Mouse (Mus musculus): ENCODE data around the gene Aff1. TPM values are rescaled to one million over a fixed set of nuclear protein-coding genes. Genes with fewer than 3 reads are reported as not detected.
A peak's percentile ranks its signal among the peaks of the same experiment; 100 is the strongest.

Gene Aff1
- polyA plus RNA-seq, 1 experiment: 2.9 TPM

DNA sequence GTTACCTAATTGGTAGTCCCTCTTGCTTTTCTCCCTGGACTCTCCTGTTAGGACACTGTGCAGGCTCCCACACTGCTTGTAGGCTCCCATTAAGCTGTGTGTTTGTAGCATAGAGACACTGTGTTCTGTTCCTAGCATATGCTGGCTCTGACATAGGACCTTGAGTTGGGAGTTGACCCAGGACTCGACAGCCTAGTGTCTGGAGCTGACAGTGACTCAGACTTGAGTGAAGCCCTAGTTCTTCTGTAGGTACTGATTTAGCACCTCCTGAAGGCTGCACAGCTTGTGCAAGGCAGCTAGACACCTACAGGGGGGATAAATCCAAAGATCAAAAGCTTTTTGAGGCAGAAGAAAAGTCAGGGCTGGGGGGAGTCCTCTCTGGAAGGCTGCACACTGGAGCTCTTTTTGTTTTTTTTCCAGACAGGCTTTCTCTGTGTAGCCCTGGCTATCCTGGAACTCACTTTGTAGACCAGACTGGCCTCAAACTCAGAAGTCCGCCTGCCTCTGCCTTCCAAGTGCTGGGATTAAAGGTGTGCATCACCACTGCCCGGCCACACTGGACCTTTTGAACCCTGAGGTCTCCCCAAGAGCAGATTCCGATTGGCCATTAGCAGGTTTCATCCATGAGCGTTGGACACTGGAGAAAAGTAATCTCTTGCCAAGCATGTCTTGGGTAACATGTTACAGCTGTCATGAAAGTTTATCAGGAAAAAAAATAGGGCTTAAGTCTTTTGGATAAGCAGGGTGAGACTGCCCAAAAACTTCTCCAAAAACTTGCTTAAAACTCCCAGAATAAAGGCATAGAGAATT is 48.1 kb downstream of the Aff1 start:
- TF ChIP-seq CTCF (IDR thresholded peaks at IDR 0.05; ENCODE audit: borderline replicate concordance, extremely low read depth, insufficient read depth, insufficient read length): no peak
- TF ChIP-seq POLR2A (IDR thresholded peaks at IDR 0.05; ENCODE audit: borderline replicate concordance, extremely low read depth, insufficient read depth, insufficient read length, poor library complexity, severe bottlenecking): no peak
- no peak for DNase-seq (ENCODE audit: low read depth)

DNA sequence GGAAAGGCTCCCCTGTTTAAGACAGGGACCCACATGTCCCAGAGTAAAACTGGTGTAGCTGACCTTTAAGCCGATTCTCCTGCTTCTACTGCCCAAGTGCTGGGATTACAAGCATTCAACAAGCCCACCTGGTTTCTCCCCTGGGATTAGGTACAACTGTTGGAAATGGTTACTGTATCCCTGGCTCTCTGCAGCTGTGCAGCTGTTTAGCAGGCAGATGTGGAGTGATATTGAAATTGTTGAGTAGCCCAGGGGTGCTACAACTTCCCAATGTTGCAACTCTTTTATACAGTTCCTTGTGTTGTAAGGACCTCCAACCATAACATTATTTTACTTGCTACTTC is 48.7 kb downstream of the Aff1 start:
- TF ChIP-seq POLR2A (IDR thresholded peaks at IDR 0.05; ENCODE audit: borderline replicate concordance, extremely low read depth, insufficient read depth, insufficient read length, poor library complexity, severe bottlenecking) (no peak), CTCF (IDR thresholded peaks at IDR 0.05; ENCODE audit: borderline replicate concordance, extremely low read depth, insufficient read depth, insufficient read length) (no peak)
- DNase-seq (ENCODE audit: low read depth): no peak

DNA sequence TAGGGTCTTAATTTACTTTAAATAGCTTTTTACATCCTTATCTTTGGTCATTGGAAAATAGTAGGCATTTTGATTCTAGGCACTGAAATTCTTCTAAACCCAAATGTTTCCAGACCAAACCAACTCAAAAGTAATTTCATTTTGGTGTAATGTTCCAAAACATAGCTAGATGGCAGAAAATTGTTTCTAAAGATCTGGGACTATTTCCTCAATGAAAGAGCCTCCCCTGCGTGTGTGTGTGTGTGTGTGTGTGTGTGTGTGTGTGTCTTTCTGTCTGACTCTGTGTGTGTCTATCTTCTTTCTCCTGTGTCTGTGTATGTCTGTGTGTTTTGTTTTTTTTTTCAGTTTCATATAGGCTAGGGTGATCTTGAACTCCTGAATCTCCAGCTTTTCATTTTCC is 49.3 kb downstream of the Aff1 start:
- no peak for DNase-seq (ENCODE audit: low read depth)
- TF ChIP-seq CTCF (IDR thresholded peaks at IDR 0.05; ENCODE audit: borderline replicate concordance, extremely low read depth, insufficient read depth, insufficient read length) (no peak), POLR2A (IDR thresholded peaks at IDR 0.05; ENCODE audit: borderline replicate concordance, extremely low read depth, insufficient read depth, insufficient read length, poor library complexity, severe bottlenecking) (no peak)

GRCm38 (mm10) chr5:103741992-103742391 is 49.8 kb downstream of the Aff1 start:
- no peak for DNase-seq (ENCODE audit: low read depth)
- no peak for TF ChIP-seq CTCF (IDR thresholded peaks at IDR 0.05; ENCODE audit: borderline replicate concordance, extremely low read depth, insufficient read depth, insufficient read length)
- TF ChIP-seq POLR2A (IDR thresholded peaks at IDR 0.05; ENCODE audit: borderline replicate concordance, extremely low read depth, insufficient read depth, insufficient read length, poor library complexity, severe bottlenecking): no peak

GRCm38 (mm10) chr5:103744531-103744930 is 52.4 kb downstream of the Aff1 start:
- DNase-seq (ENCODE audit: low read depth): no peak
- TF ChIP-seq CTCF (IDR thresholded peaks at IDR 0.05; ENCODE audit: borderline replicate concordance, extremely low read depth, insufficient read depth, insufficient read length) (no peak), POLR2A (IDR thresholded peaks at IDR 0.05; ENCODE audit: borderline replicate concordance, extremely low read depth, insufficient read depth, insufficient read length, poor library complexity, severe bottlenecking) (no peak)

DNA sequence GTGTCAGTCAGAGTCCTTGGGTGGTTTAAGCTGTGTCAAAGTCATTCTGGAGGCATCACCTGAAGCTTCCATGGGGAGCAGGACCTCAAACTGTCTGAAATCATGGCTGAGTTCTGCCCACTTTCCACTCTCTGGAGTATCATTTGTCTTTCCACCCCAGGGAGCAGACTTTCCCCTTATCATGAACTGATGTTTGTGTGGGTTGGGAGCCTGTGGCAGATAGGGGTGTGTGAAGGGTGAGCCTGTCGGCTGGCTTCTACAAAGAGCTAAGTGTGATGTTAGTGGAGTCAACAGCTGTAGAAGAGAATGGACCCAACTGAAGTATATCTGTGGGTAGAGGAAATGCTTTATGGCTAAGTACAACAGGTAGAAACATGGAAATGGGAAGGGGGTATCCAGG is 53.5 kb downstream of the Aff1 start:
- DNase-seq (ENCODE audit: low read depth): no peak
- TF ChIP-seq CTCF (IDR thresholded peaks at IDR 0.05; ENCODE audit: borderline replicate concordance, extremely low read depth, insufficient read depth, insufficient read length) (no peak), POLR2A (IDR thresholded peaks at IDR 0.05; ENCODE audit: borderline replicate concordance, extremely low read depth, insufficient read depth, insufficient read length, poor library complexity, severe bottlenecking) (no peak)

GRCm38 (mm10) chr5:103746561-103747085 is 54.4 kb downstream of the Aff1 start:
- TF ChIP-seq CTCF (IDR thresholded peaks at IDR 0.05; ENCODE audit: borderline replicate concordance, extremely low read depth, insufficient read depth, insufficient read length): no peak
- no peak for TF ChIP-seq POLR2A (IDR thresholded peaks at IDR 0.05; ENCODE audit: borderline replicate concordance, extremely low read depth, insufficient read depth, insufficient read length, poor library complexity, severe bottlenecking)
- no peak for DNase-seq (ENCODE audit: low read depth)

DNA sequence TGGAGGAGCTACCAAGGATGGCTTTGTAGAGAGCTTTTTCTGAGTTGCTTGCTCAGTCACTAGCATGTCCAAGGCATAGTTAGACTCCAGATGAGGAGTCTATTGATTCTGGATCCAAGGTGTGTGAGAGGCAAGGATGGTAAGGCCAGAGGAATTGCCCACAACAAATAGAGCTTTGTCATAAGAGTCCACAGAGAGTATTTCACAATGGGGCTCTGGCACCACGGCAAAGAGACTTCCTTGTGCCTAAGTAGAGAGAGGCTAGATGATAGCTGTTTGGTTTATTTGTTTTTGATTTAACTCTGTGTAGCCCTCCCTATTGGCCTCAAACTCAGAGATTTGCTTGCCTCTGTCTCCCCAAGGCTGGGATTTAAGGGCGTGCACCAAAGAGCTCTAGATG is 54.9 kb downstream of the Aff1 start:
- no peak for DNase-seq (ENCODE audit: low read depth)
- TF ChIP-seq CTCF (IDR thresholded peaks at IDR 0.05; ENCODE audit: borderline replicate concordance, extremely low read depth, insufficient read depth, insufficient read length) (no peak), POLR2A (IDR thresholded peaks at IDR 0.05; ENCODE audit: borderline replicate concordance, extremely low read depth, insufficient read depth, insufficient read length, poor library complexity, severe bottlenecking) (no peak)

GRCm38 (mm10) chr5:103748343-103748742 is 56.2 kb downstream of the Aff1 start:
- TF ChIP-seq CTCF (IDR thresholded peaks at IDR 0.05; ENCODE audit: borderline replicate concordance, extremely low read depth, insufficient read depth, insufficient read length) (no peak), POLR2A (IDR thresholded peaks at IDR 0.05; ENCODE audit: borderline replicate concordance, extremely low read depth, insufficient read depth, insufficient read length, poor library complexity, severe bottlenecking) (no peak)
- DNase-seq (ENCODE audit: low read depth): no peak

DNA sequence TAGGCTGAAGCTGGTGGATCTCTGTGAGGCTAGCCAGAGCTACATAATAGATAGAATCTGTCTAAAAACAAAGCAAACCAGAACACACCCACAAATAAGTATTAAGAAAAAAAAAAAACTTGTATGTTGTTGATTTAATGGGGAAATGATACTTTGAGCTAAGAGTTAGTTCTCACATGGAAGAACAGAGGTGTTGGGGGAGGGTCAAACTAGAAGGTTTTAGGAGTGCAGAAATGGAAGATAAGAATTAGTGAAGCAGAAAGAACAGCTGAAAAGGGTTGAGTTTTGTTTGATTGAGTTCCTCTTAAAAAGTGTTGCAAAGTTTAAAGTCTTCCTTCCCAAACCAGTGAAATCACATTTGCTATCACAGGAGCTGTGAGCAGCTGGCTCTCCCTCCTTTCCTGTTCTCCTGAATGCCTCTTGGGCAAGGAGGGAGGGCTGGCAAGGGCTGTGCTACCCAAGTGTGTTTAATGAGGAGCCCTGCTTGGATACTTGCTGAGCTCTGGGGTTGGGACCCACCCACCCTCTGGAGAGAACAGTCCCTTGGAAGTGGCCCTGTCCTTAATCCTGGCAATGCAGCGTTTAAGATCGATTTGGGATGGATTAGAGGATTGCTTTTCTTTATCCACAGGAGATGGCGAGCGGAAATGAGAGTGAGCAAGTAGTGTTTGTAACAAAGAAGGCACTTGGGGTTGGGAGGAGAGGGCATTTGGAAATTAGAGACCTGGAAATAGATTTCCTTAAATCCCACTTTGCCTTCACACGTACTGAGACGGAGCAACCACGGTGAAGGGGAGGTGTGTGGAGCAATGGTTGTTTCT is 57.5 kb downstream of the Aff1 start:
- TF ChIP-seq CTCF (IDR thresholded peaks at IDR 0.05; ENCODE audit: borderline replicate concordance, extremely low read depth, insufficient read depth, insufficient read length) (no peak), POLR2A (IDR thresholded peaks at IDR 0.05; ENCODE audit: borderline replicate concordance, extremely low read depth, insufficient read depth, insufficient read length, poor library complexity, severe bottlenecking) (no peak)
- DNase-seq (ENCODE audit: low read depth): peak; percentile 59

DNA sequence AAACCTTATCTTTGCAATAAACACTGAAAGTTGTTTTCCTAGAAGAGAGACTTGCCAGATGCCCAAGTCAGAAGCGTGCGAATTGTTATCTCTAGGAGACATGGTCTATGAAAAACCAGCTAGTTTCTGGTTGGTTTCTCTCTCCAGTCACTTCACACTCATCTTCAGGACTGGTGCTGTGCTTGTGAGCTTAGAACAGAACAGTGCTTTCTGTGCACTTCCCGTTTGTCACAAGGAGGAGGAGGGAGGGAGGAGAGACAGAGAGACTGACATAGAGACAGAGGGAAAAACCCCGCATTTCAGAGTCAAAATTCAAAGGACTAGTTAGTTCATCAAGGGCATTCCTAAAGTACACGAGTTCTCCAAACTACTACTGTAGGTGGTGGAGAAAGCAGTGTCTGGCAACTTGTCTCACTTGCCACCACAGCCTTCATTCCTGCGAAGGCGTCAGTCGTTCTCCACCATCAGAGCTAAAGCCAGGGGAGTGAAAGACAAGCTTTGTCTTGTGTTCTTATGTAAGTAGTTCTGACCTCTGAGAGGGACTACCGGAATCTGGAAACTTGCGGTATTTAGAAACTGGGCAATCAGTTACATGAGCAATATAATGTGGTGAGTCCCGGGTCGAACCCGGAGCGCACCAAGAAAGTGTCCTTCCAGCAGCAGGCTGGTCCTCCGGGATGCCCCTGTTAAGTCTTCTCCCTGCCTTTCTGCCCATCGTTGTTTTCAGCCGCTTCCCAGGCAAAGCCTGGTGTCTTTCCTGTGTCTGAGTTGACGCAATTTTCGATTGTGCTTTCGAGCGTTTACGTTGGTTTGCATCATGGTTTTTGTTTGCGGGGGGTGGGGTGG is 60.7 kb downstream of the Aff1 start:
- DNase-seq (ENCODE audit: low read depth): peak; percentile 49
- no peak for TF ChIP-seq CTCF (IDR thresholded peaks at IDR 0.05; ENCODE audit: borderline replicate concordance, extremely low read depth, insufficient read depth, insufficient read length)
- TF ChIP-seq POLR2A (IDR thresholded peaks at IDR 0.05; ENCODE audit: borderline replicate concordance, extremely low read depth, insufficient read depth, insufficient read length, poor library complexity, severe bottlenecking): no peak

Data from brain, embryonic 14.5 days (tissue).